Mouse (Mus musculus) intestine, postnatal 0 days (tissue): ENCODE data around the gene Rbm33. TPM values are rescaled to one million over a fixed set of nuclear protein-coding genes. Genes with fewer than 3 reads are reported as not detected.

Source experiments
- ATAC-seq: fragments of 200-750 bp; cut with Nextera tagmentation; 2 replicates; pipeline ENCODE4 v1.8.0; 2017; ENCODE audit warnings: mild to moderate bottlenecking, moderate TSS enrichment, moderate library complexity
- H3K27ac ChIP-seq: fragments of 300-500 bp; sonication (generic); 2 replicates; pipeline ENCODE4 v1.5.1; 2014; ENCODE audit warnings: mild to moderate bottlenecking, low read depth, low read length, moderate library complexity
- H3K27me3 ChIP-seq: fragments of 300-500 bp; sonication (generic); replicated peaks from 2 replicates; pipeline ENCODE4 v1.6.1; 2014; ENCODE audit warnings: low read length, mixed read lengths; ENCODE audit not compliant: control insufficient read depth, insufficient read depth
- H3K36me3 ChIP-seq: fragments of 300-500 bp; sonication (generic); 2 replicates; pipeline ENCODE4 v1.6.1; 2014; ENCODE audit warnings: mild to moderate bottlenecking, moderate library complexity; ENCODE audit not compliant: control insufficient read depth, insufficient read depth
- H3K4me1 ChIP-seq: fragments of 300-500 bp; sonication (generic); replicated peaks from 2 replicates; pipeline ENCODE4 v1.6.1; 2014; ENCODE audit warnings: antibody characterized with exemption, low read length, mixed read lengths; ENCODE audit not compliant: control insufficient read depth, insufficient read depth
- H3K4me2 ChIP-seq: fragments of 300-500 bp; sonication (generic); replicated peaks from 2 replicates; pipeline ENCODE4 v1.6.1; 2014; ENCODE audit warnings: low read depth, mild to moderate bottlenecking, moderate library complexity
- H3K4me3 ChIP-seq: fragments of 300-500 bp; sonication (generic); 2 replicates; pipeline ENCODE4 v1.5.1; 2014; ENCODE audit warnings: low read depth, low read length
- H3K9ac ChIP-seq: fragments of 300-500 bp; sonication (generic); 2 replicates; pipeline ENCODE4 v1.6.1; 2014; ENCODE audit warnings: mild to moderate bottlenecking, low read depth, low read length
- H3K9me3 ChIP-seq: fragments of 300-500 bp; sonication (generic); 2 replicates; pipeline ENCODE4 v1.6.1; 2016; ENCODE audit warnings: mixed run types; ENCODE audit not compliant: control insufficient read depth
- CTCF ChIP-seq: sonication (generic); IDR thresholded peaks from 2 replicates; pipeline ENCODE4 v1.5.1; 2016; ENCODE audit warnings: low read depth, mild to moderate bottlenecking, control low read depth, antibody characterized with exemption, moderate library complexity
- WGBS: fragments of 180-500 bp; shearing (Covaris S2); extraction: QIAGEN DNeasy Blood & Tissue Kit; methylation state at CpG from one replicate; pipeline ENCODE4 v1.1.7; 2014; 5-methylcytosine and 5-hydroxymethylcytosine counted together
- polyA plus RNA-seq: library from polyadenylated mRNA; unstranded; fragments of >200 nt; fragmentation: Nextera tagmentation; extraction: Ambion mirVana; gene quantifications from 2 replicates; pipeline ENCODE4 v1.2.1, GENCODE M21; 2015

Rbm33 gene
- polyA plus RNA-seq, 1 experiment from 2014 or later = 7.1 TPM

DNA sequence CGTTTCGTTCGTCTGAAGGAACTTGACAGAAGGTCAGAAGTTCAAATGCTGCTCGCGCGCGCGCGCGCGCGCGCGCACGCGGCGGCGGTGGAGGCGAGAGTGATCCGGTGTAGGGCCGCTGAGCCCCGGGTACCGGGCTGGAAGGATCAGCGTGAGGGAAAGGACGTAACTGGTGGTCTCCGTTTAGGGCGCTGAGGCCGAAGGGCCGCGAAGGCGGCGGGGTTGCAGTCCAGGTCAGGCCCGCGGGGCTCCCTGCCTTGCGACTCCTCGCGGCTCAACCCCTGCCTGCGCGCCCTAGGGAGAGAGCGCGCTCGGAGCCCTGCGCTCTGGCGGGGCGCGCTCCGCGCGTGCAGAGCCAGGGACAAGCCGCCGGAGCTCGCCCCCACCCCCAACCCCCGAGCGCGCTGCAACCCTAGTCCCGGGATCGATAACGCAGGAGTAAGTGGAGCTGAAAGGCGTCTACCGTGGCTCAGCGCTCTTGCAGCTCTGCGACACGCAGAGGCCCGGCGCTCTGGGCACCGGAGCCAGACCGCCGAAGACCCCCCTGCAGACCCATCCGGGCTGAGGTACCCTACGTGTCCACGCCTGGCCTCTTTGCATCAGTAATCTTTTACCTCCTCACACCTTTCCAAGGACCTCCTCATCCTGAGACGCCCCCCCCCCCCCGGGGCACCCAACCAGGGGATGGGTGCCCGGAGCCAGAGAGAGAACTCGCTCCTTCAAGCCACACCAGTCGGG, 147.6 kb downstream of the Rbm33 start:
- Histone ChIP-seq H3K4me2 (peak overlapping the region; percentile 93), H3K4me3 (peak overlapping the region; percentile 58), H3K9ac (peak overlapping the region; percentile 38; the same call in 1 of the 2 replicates), H3K27ac (peak overlapping the region; percentile 60; the same call in 1 of the 2 replicates), H3K4me1 (no peaks in the 10 kb centered on the region; the same call in 1 of the 2 replicates), H3K36me3 (no peaks in the 10 kb centered on the region), H3K9me3 (no peaks in the 10 kb centered on the region), H3K27me3 (peaks cover 67% of the 10 kb centered on the region)
- WGBS = under 1% methylated on average over 72 of the region's 76 CpGs
- 0 out of 2 replicates have a peak, but pooled peaks have one; percentile 7 for TF ChIP-seq CTCF
- peak; percentile 34; the same call in 1 of the 2 replicates for ATAC-seq

DNA sequence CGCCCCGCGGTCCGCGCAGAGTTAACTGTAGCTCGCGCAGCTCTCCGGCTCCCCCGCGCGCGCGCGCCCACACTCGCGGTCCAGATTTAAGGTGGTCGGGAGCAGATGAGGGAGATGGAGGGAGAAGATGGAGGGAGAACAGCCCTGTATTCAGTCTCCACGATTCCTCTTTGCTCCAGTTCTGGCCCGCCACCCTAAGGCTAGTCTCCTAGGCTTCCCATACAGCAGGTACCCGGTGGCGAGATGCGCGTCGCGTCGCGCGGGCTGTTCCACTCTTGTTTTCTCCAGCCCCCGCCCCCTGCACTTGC, 148.1 kb downstream of the Rbm33 start:
- H3K27ac ChIP-seq = no peak overlapping the region

DNA sequence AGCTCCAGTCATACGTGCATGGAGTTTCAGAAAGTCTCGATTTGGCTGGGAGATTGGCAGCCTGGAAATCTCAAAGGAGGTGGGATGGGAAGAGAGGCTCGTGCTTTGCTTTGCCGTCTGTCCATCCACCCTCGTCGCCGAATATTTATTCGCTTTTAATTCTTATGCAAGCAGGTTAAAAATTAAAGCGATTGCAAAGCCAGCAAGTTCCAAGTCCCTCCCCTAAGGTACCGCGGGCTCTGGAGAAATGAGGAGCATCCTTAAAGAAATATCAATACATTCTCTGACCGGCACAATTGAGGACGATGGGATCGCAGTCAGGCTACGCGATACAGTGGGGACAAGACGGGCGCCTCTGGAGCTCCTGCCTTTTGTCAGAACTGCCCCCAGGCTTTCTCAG, 148.6 kb downstream of the Rbm33 start:
- H3K36me3 ChIP-seq = no peaks in the 10 kb centered on the region
- no peak for ATAC-seq

More for the DNA sequence above, 148.1 kb downstream of the Rbm33 start:
- WGBS = 1% methylated on average over 29 of the region's 29 CpGs
- peak overlapping the region; percentile 93 for H3K4me2 ChIP-seq
- no peak overlapping the region for H3K9ac ChIP-seq
- H3K9me3 ChIP-seq = no peaks in the 10 kb centered on the region
- H3K4me1 ChIP-seq = no peaks in the 10 kb centered on the region; the same call in 1 of the 2 replicates
- H3K36me3 ChIP-seq = no peaks in the 10 kb centered on the region
- peaks cover 62% of the 10 kb centered on the region for H3K27me3 ChIP-seq
- no peak for TF ChIP-seq CTCF
- no peak for ATAC-seq
- H3K4me3 ChIP-seq = peak overlapping the region; percentile 58

DNA sequence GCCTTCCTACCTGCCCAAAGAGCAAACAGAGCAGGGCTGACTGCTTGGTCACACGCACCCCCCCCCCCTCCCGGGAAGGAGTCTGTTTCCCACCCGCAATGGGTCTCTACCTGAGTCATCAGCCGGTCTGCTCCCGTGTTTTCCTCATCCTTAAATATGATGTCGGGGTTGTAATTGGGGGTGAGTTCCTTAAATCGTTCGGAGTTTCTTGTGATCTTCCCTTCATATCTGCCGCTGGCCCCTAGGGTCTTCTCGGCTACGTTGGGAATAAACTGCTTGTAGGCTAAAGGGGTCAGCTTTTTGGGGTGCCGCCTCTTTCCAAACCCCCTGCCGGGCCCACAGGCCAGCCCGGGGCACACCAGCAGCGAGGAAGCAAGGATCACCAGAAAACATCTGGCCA, 149.4 kb downstream of the Rbm33 start:
- Histone ChIP-seq H3K4me2 (peak overlapping the region; percentile 93), H3K4me3 (peak overlapping the region; percentile 58), H3K4me1 (no peaks in the 10 kb centered on the region; the same call in 1 of the 2 replicates), H3K9me3 (no peaks in the 10 kb centered on the region), H3K27me3 (peaks cover 51% of the 10 kb centered on the region), H3K9ac (no peak overlapping the region), H3K27ac (no peak overlapping the region), H3K36me3 (no peaks in the 10 kb centered on the region)
- TF ChIP-seq CTCF = no peak
- ATAC-seq = no peak
- WGBS = 0% methylated on average over 14 of the region's 15 CpGs

More for the DNA sequence above, 148.6 kb downstream of the Rbm33 start:
- H3K4me1 ChIP-seq = no peaks in the 10 kb centered on the region; the same call in 1 of the 2 replicates
- WGBS = under 1% methylated on average over 18 of the region's 18 CpGs
- no peak overlapping the region for H3K9ac ChIP-seq
- H3K4me3 ChIP-seq = peak overlapping the region; percentile 58
- peaks cover 58% of the 10 kb centered on the region for H3K27me3 ChIP-seq
- H3K27ac ChIP-seq = no peak overlapping the region
- H3K4me2 ChIP-seq = peak overlapping the region; percentile 93
- H3K9me3 ChIP-seq = no peaks in the 10 kb centered on the region
- no peak for TF ChIP-seq CTCF

DNA sequence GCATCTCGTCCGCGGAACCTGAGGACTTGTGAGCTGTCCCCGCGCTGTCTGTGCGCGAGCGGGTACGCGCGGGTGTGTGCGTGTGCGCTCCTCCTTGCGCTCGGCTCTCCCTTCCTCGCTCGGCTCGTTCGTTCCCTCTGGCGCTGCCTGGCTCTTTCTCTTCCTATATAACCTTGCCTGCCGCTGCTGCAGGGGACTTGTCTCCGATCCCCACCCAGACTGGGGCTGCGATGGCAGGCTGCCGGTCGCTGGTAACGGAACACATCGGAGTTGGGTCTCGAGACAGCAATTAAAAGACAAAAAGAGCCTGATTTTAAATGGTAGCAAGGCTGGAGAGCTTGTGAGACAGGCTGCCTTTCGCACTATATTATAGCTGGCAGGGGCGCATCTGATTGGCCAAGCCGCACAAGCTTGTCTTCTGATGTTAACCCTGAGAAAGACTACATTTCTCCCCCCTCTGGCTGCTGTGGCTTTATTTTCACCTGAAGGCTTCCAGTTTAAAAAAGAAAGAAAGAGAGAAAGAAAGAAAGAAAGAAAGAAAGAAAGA, 149.9 kb downstream of the Rbm33 start, which contains the start of gene Shh:
Gene Shh (minus strand): TSS at position 497 of the 547 bp plus-strand sequence.
- no peaks in the 10 kb centered on the region; the same call in 1 of the 2 replicates for H3K4me1 ChIP-seq
- WGBS = 2% methylated on average over 31 of the region's 31 CpGs
- ATAC-seq = no peak
- no peaks in the 10 kb centered on the region for H3K36me3 ChIP-seq
- no peak within 1 kb of the TSS for H3K9ac ChIP-seq
- peaks cover 48% of the 10 kb centered on the region for H3K27me3 ChIP-seq
- TF ChIP-seq CTCF = no peak
- peak within 1 kb of the TSS; percentile 93 for H3K4me2 ChIP-seq
- H3K4me3 ChIP-seq = peak within 1 kb of the TSS; percentile 58
- no peaks in the 10 kb centered on the region for H3K9me3 ChIP-seq
- H3K27ac ChIP-seq = no peak within 1 kb of the TSS

Other genes with a start within 250 kb of the Rbm33 start
- 100 and 102 TPM in 2 replicates for gene Insig1, start 245.8 kb upstream of the Rbm33 start, polyA plus RNA-seq
- not detected in 2 replicates for gene En2, start 151.4 kb upstream of the Rbm33 start, polyA plus RNA-seq
- gene Cnpy1, start 71.3 kb upstream of the Rbm33 start, polyA plus RNA-seq = 1.0 and 1.2 TPM in 2 replicates
- 0.18 and 0.23 TPM in 2 replicates for gene Shh, start 150.1 kb downstream of the Rbm33 start, polyA plus RNA-seq